Mouse (Mus musculus) forebrain, embryonic 13.5 days (tissue): ENCODE measurements at regions not wholly inside any gene's neighbourhood (a gene's known extent, or its start where the extent isn't known, plus 50 kb on each side); places are given as distances from the start of the nearest gene placed in this dataset.

ENCODE experiments used
- ATAC-seq: fragments of 200-750 bp; cut with Nextera tagmentation; 2 replicates; pipeline ENCODE4 v1.8.0; 2017
- H3K27ac ChIP-seq: fragments of 300-500 bp; sonication (generic); 2 replicates; pipeline ENCODE4 v1.5.1; 2015; ENCODE audit warnings: inconsistent platforms, mild to moderate bottlenecking, moderate library complexity
- H3K27me3 ChIP-seq: fragments of 300-500 bp; sonication (generic); 2 replicates; pipeline ENCODE4 v1.6.1; 2015; ENCODE audit warnings: mild to moderate bottlenecking, inconsistent platforms
- H3K36me3 ChIP-seq: fragments of 300-500 bp; sonication (generic); 2 replicates; pipeline ENCODE4 v1.6.1; 2015; ENCODE audit warnings: mild to moderate bottlenecking, inconsistent platforms; ENCODE audit not compliant: poor library complexity, severe bottlenecking
- H3K4me1 ChIP-seq: fragments of 300-500 bp; sonication (generic); 2 replicates; pipeline ENCODE4 v1.6.1; 2015; ENCODE audit warnings: inconsistent platforms
- H3K4me2 ChIP-seq: fragments of 300-500 bp; sonication (generic); 2 replicates; pipeline ENCODE4 v1.6.1; 2015; ENCODE audit warnings: inconsistent platforms, mild to moderate bottlenecking, moderate library complexity
- H3K4me3 ChIP-seq: fragments of 300-500 bp; sonication (generic); 2 replicates; pipeline ENCODE4 v1.5.1; 2015; ENCODE audit warnings: mild to moderate bottlenecking, inconsistent platforms
- H3K9ac ChIP-seq: fragments of 300-500 bp; sonication (generic); 2 replicates; pipeline ENCODE4 v1.6.1; 2015; ENCODE audit warnings: mild to moderate bottlenecking, inconsistent platforms
- H3K9me3 ChIP-seq: fragments of 300-500 bp; sonication (generic); replicated peaks from 2 replicates; pipeline ENCODE4 v1.6.1; 2016; ENCODE audit warnings: inconsistent platforms
- WGBS: fragments of 180-500 bp; shearing (Covaris S2); methylation state at CpG from one replicate; pipeline ENCODE4 v1.1.7; 2015; 5-methylcytosine and 5-hydroxymethylcytosine counted together

GRCm38 (mm10) chr5:101537518-101538380, 127.0 kb downstream of the Nkx6-1 start:
- no peak overlapping the region for H3K27ac ChIP-seq
- peak; percentile 51; the same call in 1 of the 2 replicates for ATAC-seq
- peaks cover 19% of the 10 kb centered on the region for H3K4me1 ChIP-seq
- under 1% methylated on average over 23 of the region's 23 CpGs for WGBS
- peak overlapping the region; percentile 9; the same call in 1 of the 2 replicates for H3K4me3 ChIP-seq
- H3K27me3 ChIP-seq: peaks cover 94% of the 10 kb centered on the region
- H3K9me3 ChIP-seq: no peaks in the 10 kb centered on the region
- no peaks in the 10 kb centered on the region for H3K36me3 ChIP-seq
- no peak overlapping the region for H3K9ac ChIP-seq
- H3K4me2 ChIP-seq: peak overlapping the region; percentile 35

- 62% methylated on average over 5 of the region's 5 CpGs for WGBS
These were observed 129.3 kb downstream of the Nkx6-1 start for GRCm38 (mm10) chr5:101535451-101535850.

GRCm38 (mm10) chr5:101525346-101525745, 139.4 kb downstream of the Nkx6-1 start:
- no peak overlapping the region for H3K27ac ChIP-seq
- H3K27me3 ChIP-seq: peaks cover 100% of the 10 kb centered on the region
- H3K4me1 ChIP-seq: peaks cover 27% of the 10 kb centered on the region
- H3K4me2 ChIP-seq: no peak overlapping the region
- H3K4me3 ChIP-seq: no peak overlapping the region
- WGBS: 52% methylated on average over 5 of the region's 5 CpGs
- H3K9me3 ChIP-seq: no peaks in the 10 kb centered on the region
- H3K9ac ChIP-seq: no peak overlapping the region
- no peak for ATAC-seq
- no peaks in the 10 kb centered on the region for H3K36me3 ChIP-seq

More at GRCm38 (mm10) chr5:101535451-101535850, 129.3 kb downstream of the Nkx6-1 start:
- Histone ChIP-seq H3K9me3 (peaks cover 6% of the 10 kb centered on the region; the same call in 1 of the 2 replicates), H3K9ac (no peak overlapping the region), H3K4me2 (no peak overlapping the region), H3K4me1 (peaks cover 19% of the 10 kb centered on the region), H3K27me3 (peaks cover 93% of the 10 kb centered on the region), H3K27ac (no peak overlapping the region), H3K4me3 (no peak overlapping the region), H3K36me3 (no peaks in the 10 kb centered on the region)
- ATAC-seq: no peak

- Histone ChIP-seq H3K4me2 (no peak overlapping the region), H3K9me3 (no peaks in the 10 kb centered on the region), H3K27me3 (peaks cover 97% of the 10 kb centered on the region), H3K27ac (no peak overlapping the region), H3K4me1 (peaks cover 27% of the 10 kb centered on the region), H3K9ac (no peak overlapping the region), H3K4me3 (no peak overlapping the region), H3K36me3 (no peaks in the 10 kb centered on the region)
- WGBS: under 1% methylated on average over 4 of the region's 4 CpGs
- ATAC-seq: peak; percentile 43; the same call in 1 of the 2 replicates
These were observed 140.1 kb downstream of the Nkx6-1 start for GRCm38 (mm10) chr5:101524670-101525069.

- peaks cover 34% of the 10 kb centered on the region for H3K4me1 ChIP-seq
- H3K4me2 ChIP-seq: peak overlapping the region; percentile 3; the same call in 1 of the 2 replicates
- no peaks in the 10 kb centered on the region for H3K9me3 ChIP-seq
- ATAC-seq: peak; percentile 85
- H3K9ac ChIP-seq: no peak overlapping the region
- H3K36me3 ChIP-seq: no peaks in the 10 kb centered on the region
- H3K4me3 ChIP-seq: no peak overlapping the region
- no peak overlapping the region for H3K27ac ChIP-seq
- 3% methylated on average over 7 of the region's 7 CpGs for WGBS
- peaks cover 95% of the 10 kb centered on the region for H3K27me3 ChIP-seq
These were observed 140.9 kb downstream of the Nkx6-1 start for GRCm38 (mm10) chr5:101523902-101524301.

- 9% methylated on average over 7 of the region's 7 CpGs for WGBS
- Histone ChIP-seq H3K27ac (no peak overlapping the region), H3K4me2 (peak overlapping the region; percentile 3; the same call in 1 of the 2 replicates), H3K4me1 (peaks cover 37% of the 10 kb centered on the region), H3K36me3 (no peaks in the 10 kb centered on the region), H3K9me3 (no peaks in the 10 kb centered on the region), H3K4me3 (no peak overlapping the region), H3K9ac (no peak overlapping the region), H3K27me3 (peaks cover 94% of the 10 kb centered on the region)
- peak; percentile 3; the same call in 1 of the 2 replicates for ATAC-seq
These were observed 141.3 kb downstream of the Nkx6-1 start for GRCm38 (mm10) chr5:101523490-101523889.

GRCm38 (mm10) chr5:101520935-101521655, 143.7 kb downstream of the Nkx6-1 start:
- no peak overlapping the region for H3K4me2 ChIP-seq
- H3K9ac ChIP-seq: no peak overlapping the region
- no peak for ATAC-seq
- peaks cover 37% of the 10 kb centered on the region for H3K4me1 ChIP-seq
- H3K9me3 ChIP-seq: no peaks in the 10 kb centered on the region
- H3K36me3 ChIP-seq: no peaks in the 10 kb centered on the region
- H3K27me3 ChIP-seq: peaks cover 91% of the 10 kb centered on the region
- H3K4me3 ChIP-seq: no peak overlapping the region
- 4% methylated on average over 9 of the region's 9 CpGs for WGBS
- no peak overlapping the region for H3K27ac ChIP-seq

GRCm38 (mm10) chr5:101518791-101519547, 145.8 kb downstream of the Nkx6-1 start:
- peak; percentile 51; the same call in 1 of the 2 replicates for ATAC-seq
- Histone ChIP-seq H3K4me3 (no peak overlapping the region), H3K9me3 (no peaks in the 10 kb centered on the region), H3K36me3 (no peaks in the 10 kb centered on the region), H3K9ac (no peak overlapping the region), H3K4me2 (no peak overlapping the region), H3K27ac (no peak overlapping the region), H3K4me1 (peaks cover 28% of the 10 kb centered on the region), H3K27me3 (peaks cover 86% of the 10 kb centered on the region)
- WGBS: 8% methylated on average over 14 of the region's 14 CpGs

GRCm38 (mm10) chr5:101497698-101498048, 167.1 kb downstream of the Nkx6-1 start:
- ATAC-seq: no peak
- H3K27me3 ChIP-seq: peaks cover 3% of the 10 kb centered on the region; the same call in 1 of the 2 replicates
- WGBS: 93% methylated on average over 14 of the region's 14 CpGs

GRCm38 (mm10) chr5:101496924-101497697, 167.7 kb downstream of the Nkx6-1 start:
- Histone ChIP-seq H3K27ac (no peak overlapping the region), H3K4me1 (peaks cover 4% of the 10 kb centered on the region; the same call in 1 of the 2 replicates), H3K4me2 (no peak overlapping the region), H3K9ac (no peak overlapping the region), H3K27me3 (peaks cover 4% of the 10 kb centered on the region; the same call in 1 of the 2 replicates), H3K9me3 (no peaks in the 10 kb centered on the region), H3K4me3 (no peak overlapping the region), H3K36me3 (no peaks in the 10 kb centered on the region)
- WGBS: 49% methylated on average over 16 of the region's 16 CpGs
- ATAC-seq: peak; percentile 69

More at GRCm38 (mm10) chr5:101497698-101498048, 167.1 kb downstream of the Nkx6-1 start:
- Histone ChIP-seq H3K4me2 (no peak overlapping the region), H3K9me3 (no peaks in the 10 kb centered on the region), H3K4me3 (no peak overlapping the region), H3K36me3 (no peaks in the 10 kb centered on the region), H3K9ac (no peak overlapping the region), H3K27ac (no peak overlapping the region), H3K4me1 (peaks cover 4% of the 10 kb centered on the region; the same call in 1 of the 2 replicates)

GRCm38 (mm10) chr5:101496161-101496560, 168.6 kb downstream of the Nkx6-1 start:
- H3K27ac ChIP-seq: no peak overlapping the region
- H3K36me3 ChIP-seq: no peaks in the 10 kb centered on the region
- no peak overlapping the region for H3K4me2 ChIP-seq
- H3K4me1 ChIP-seq: peaks cover 4% of the 10 kb centered on the region; the same call in 1 of the 2 replicates
- ATAC-seq: no peak
- H3K4me3 ChIP-seq: no peak overlapping the region
- no peaks in the 10 kb centered on the region for H3K9me3 ChIP-seq
- WGBS: 93% methylated on average over 9 of the region's 9 CpGs
- no peak overlapping the region for H3K9ac ChIP-seq
- H3K27me3 ChIP-seq: peaks cover 10% of the 10 kb centered on the region; the same call in 1 of the 2 replicates
